Mouse (Mus musculus) megakaryocyte, embryonic 14.5 days (primary cell): ENCODE results near the gene Cebpa.

Experiments
- FLI1 ChIP-seq: IDR thresholded peaks from 2 replicates; pipeline ENCODE4 v1.6.1; 2012; ENCODE audit warnings: low read length, inconsistent platforms, mixed read lengths
- GATA1 ChIP-seq: IDR thresholded peaks from 3 replicates; pipeline ENCODE4 v1.6.1; 2012; ENCODE audit warnings: mixed read lengths, low read length, inconsistent platforms, borderline replicate concordance

- TF ChIP-seq GATA1, result no peak
- TF ChIP-seq FLI1, result no peak
These were observed 38.2 kb upstream of the Cebpa start for GRCm38 (mm10) chr7:35080843-35081338.
